Mouse (Mus musculus) brain, embryonic 14.5 days (tissue): ENCODE data around the gene Tmem273.

ENCODE experiments used
- CTCF ChIP-seq: fragments of 200-500 bp; IDR thresholded peaks from 2 replicates; pipeline ENCODE4 v1.5.1; 2012; ENCODE audit warnings: inconsistent platforms, mild to moderate bottlenecking, moderate library complexity, borderline replicate concordance; ENCODE audit not compliant: insufficient read depth, insufficient read length; ENCODE audit errors: extremely low read depth
- POLR2A ChIP-seq: fragments of 200-500 bp; IDR thresholded peaks from 2 replicates; pipeline ENCODE4 v1.6.1; 2012; ENCODE audit warnings: mild to moderate bottlenecking, inconsistent platforms, borderline replicate concordance; ENCODE audit not compliant: poor library complexity, insufficient read depth, insufficient read length, severe bottlenecking; ENCODE audit errors: extremely low read depth

DNA sequence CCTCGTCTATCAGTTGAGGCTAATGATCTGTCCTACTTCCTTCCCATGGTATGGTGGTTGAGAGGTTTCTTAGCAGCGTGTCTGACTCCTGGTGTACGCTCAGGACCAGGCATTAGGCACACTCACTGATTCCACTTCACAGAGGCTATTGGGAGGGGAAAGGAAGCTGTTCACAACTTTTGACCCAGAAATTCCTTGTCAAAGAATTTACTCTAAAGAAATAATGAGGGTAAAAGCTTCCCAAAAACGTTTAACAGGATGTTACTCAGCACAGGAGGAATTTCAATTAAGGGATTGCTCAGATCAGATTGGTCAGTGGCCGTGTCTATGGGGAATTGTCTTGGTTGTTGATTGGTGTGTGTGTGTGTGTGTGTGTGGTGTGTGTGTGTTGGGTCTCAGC, 1.9 kb downstream of the Tmem273 start:
- TF ChIP-seq CTCF (no peak), POLR2A (no peak)
